Mouse (Mus musculus) heart, postnatal 14 days (tissue): ENCODE results near the gene Lamtor5. TPM values are rescaled to one million over a fixed set of nuclear protein-coding genes. Genes with fewer than 3 reads are reported as not detected.
A peak's percentile ranks its signal among the peaks of the same experiment; 100 is the strongest.

Source experiments
- DNase-seq, 2 experiments: peaks; one replicate each; pipeline ENCODE4 v3.0.0; 2021 to 2022
- intact Hi-C: fragments of 180-260 bp; cut with DNase I; formaldehyde crosslinking; loops from one replicate; pipeline ENCODE4 v1.15.1; 2025
- long read RNA-seq, 2 experiments: library from polyadenylated mRNA; stranded (forward); transcript quantifications; one replicate each; pipeline ENCODE4 v2.0.0; 2021
- total RNA-seq, 2 experiments: library from RNA; stranded (reverse); gene quantifications; 2 replicates each; pipeline ENCODE4 v1.2.3; 2021

The Lamtor5 gene
- 10 to 100 TPM; 63.2 to 71.3 TPM for total RNA-seq
- long read RNA-seq, experiment 1, transcript Lamtor5-201 (4 exons, 881 nt): major isoform, 45 of 48 reads
- long read RNA-seq, experiment 1, partial matches to known transcripts: 0 of 48 reads
- long read RNA-seq, experiment 1, other reads (novel, unspliced or antisense): 3 of 48 reads
- long read RNA-seq, experiment 2, transcript Lamtor5-201 (4 exons, 881 nt): major isoform, 52 of 53 reads
- long read RNA-seq, experiment 2, partial matches to known transcripts: 0 of 53 reads
- long read RNA-seq, experiment 2, other reads (novel, unspliced or antisense): 1 of 53 reads

DNA sequence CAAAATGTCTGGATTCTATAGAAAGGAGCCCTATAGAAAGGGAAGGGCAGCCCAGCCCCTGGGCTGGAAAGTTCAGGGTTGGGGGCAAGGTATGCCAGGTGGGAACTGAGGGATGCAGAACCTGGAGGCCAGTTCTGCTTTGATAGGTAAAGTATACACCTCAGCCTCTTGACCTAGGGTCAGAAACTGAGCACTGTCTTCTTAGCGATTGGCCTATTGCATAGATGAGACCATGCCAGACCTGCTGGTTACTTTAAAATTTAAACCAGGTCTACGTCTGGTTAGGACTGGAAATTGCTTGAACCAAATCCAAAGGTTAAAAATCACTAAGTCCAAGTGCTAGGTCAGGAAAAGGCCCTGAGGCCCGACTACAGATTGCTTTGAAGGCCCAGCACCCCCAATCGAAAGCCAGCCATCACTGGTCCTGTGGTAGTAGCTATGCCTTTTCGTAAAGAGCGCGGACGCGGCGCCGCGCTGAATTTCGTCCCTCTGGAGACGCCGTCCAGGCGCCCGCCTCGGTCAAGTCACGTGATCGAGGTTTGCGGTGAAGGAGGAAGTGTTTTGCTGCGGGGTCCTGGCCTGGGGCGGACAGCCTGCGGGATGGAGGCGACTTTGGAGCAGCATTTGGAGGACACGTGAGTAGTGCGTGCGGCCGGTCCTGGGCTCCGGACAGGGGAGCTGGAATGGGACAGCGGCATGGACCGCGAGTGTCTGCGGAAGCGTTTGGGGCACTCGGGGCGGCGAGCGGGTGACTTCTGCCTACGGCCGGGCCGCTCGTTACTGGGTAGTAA, at the start of gene Lamtor5:
TSS of gene Lamtor5 (plus strand) at position 380 of the 791 bp plus-strand sequence.
- peak; percentile 89 to 93 for DNase-seq
- intact Hi-C loops: loop anchor here (2.0 kb wide), 2 partner anchors 52 to 188 kb away; no protein-coding TSS in a partner anchor

GRCm38 (mm10) chr3:107229221-107229620, 49.4 kb upstream of the Lamtor5 start:
- intact Hi-C loops: no loop called here
- DNase-seq: no peak

GRCm38 (mm10) chr3:107229822-107230221, 48.8 kb upstream of the Lamtor5 start:
- peak in 1 of 2 experiments; percentile 21 for DNase-seq
- intact Hi-C loops: loop anchor here (5.0 kb wide), 1 partner anchor 127 kb away; no protein-coding TSS in a partner anchor

DNA sequence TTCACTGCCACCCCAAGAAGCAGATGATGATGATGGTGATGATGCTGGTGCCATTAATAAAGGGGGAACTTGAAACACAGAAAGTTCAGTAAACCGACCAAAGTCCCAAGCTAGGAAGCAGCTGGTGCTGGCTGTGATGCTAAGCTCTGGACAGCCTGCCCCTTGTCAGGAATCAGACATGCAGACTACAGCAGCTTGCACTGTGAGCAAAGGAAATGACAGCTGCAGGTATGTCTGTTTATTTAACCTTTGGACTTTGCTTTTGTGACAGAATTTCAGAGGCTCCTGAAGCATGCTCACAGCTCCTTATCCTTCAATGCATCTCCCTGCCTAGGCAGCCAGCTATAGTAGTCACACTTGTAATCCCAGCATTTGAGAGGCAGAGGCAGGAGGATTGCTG, 48.1 kb upstream of the Lamtor5 start, which contains the start of gene A630076J17Rik:
TSS of gene A630076J17Rik (plus strand) at position 88 of the 400 bp plus-strand sequence.
- DNase-seq: no peak
- intact Hi-C loops: loop anchor here (5.0 kb wide), 1 partner anchor 127 kb away; no protein-coding TSS in a partner anchor

- DNase-seq: no peak
- intact Hi-C loops: loop anchor here (5.0 kb wide), 1 partner anchor 126 kb away; no protein-coding TSS in a partner anchor
Observed at GRCm38 (mm10) chr3:107231202-107231601, 47.5 kb upstream of the Lamtor5 start.

GRCm38 (mm10) chr3:107233351-107233813, 45.3 kb upstream of the Lamtor5 start:
- intact Hi-C loops: loop anchor here (1.0 to 5.0 kb wide), 4 partner anchors 27 to 233 kb away; no protein-coding TSS in a partner anchor
- peak; percentile 86 to 92 for DNase-seq

- intact Hi-C loops: loop anchor here (1.0 to 5.0 kb wide), 4 partner anchors 27 to 233 kb away; no protein-coding TSS in a partner anchor
Observed at GRCm38 (mm10) chr3:107233945-107234344, 44.7 kb upstream of the Lamtor5 start.

DNA sequence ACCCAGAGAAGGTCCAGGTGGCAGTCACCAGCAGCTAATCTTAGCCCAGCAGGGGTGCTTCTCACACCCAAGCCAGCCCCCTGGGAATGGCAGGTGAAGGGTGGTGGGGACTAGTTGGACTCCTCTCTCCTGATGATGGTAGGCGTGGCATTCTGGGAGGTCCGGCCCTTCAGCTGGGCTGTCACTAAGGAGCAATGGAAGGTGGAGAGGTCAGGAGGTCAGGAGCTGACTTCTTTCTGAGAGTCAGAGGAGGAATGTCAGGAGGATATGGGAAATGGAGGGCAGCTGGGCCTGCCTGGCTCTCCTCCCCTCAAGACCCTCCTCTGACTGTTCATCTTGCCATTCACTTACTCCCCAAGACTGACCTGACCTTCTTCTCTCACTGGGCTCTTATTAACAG, 40.6 kb upstream of the Lamtor5 start:
- intact Hi-C loops: loop anchor here (5.0 kb wide), 1 partner anchor 94 kb away; the partner anchor contains the start of gene Rbm15
- no peak for DNase-seq

More at GRCm38 (mm10) chr3:107233945-107234344, 44.7 kb upstream of the Lamtor5 start:
- DNase-seq: no peak

DNA sequence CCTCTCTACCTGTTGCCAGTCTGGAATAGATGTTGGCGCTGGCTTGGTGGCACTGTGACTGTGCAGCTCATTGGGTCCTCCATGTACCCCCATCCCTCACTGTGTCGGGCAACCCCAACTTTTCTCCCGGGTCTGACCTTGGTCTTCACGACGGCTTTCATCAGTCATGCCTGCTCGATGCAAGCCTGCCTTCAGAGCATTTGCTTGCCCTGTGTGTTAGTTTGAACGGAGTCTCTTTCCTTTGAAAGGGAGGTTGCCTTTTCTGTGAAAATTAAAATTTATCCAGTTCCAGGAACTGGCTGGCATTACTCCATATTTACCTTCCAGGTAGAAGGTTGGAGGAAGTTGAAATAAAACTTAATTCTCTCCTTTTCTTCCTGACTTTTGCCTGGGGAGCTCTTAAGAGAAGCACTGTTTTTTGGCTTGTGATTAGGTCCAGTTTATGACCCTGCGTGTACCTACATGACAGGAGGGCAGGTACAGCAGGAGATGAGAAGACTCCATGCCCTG, 40.1 kb upstream of the Lamtor5 start:
- no peak for DNase-seq
- intact Hi-C loops: loop anchor here (5.0 kb wide), 1 partner anchor 94 kb away; the partner anchor contains the start of gene Rbm15

- no peak for DNase-seq
- intact Hi-C loops: loop anchor here (5.0 kb wide), 1 partner anchor 93 kb away; the partner anchor contains the start of gene Rbm15
Observed at GRCm38 (mm10) chr3:107239607-107240006, 39.1 kb upstream of the Lamtor5 start, which contains the start of gene Prok1. Gene Prok1, minus strand, starts transcription at chr3:107239707.

- DNase-seq: no peak
- intact Hi-C loops: no loop called here
Observed at GRCm38 (mm10) chr3:107241389-107242094, 37.1 kb upstream of the Lamtor5 start.

DNA sequence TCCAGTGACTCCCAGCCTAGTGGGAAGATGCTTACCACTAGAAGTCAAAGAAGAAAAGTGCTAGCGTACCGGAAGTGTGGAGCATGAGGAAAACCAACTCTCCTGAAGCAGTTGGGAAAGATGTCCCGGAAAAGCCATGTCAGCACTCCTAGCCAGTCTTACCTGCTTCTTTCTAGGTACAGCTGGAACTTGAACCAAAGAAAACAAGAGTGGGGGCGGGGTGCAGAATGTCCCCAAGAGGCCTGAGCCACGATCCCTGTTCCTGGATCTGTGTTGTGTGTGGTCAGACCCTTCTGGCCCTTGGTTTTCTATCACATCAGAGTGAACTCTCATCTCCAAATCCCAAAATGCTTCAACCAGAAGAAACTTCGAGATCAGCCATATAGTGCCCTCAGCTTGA, 31.8 kb upstream of the Lamtor5 start:
- intact Hi-C loops: no loop called here
- no peak for DNase-seq

DNA sequence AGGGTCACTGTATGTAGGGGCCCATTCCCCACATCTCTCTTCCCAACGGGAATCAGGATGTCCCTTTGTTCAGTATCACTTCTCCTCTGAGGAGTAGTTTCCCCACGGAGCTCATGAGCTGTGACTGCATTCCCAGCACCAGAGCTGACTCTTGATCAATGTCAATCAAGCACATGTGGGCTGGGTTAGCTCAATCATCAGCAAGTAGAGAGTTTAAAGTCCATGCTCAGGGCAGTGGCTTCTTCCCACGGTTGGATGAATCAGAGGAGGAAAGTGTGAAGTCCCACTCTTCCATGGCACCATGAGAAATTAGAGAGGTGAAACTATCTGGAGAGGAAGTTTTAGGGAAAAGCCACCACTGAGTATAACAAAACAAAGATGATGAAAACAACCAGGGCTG, 29.6 kb upstream of the Lamtor5 start:
- DNase-seq: no peak
- intact Hi-C loops: no loop called here

GRCm38 (mm10) chr3:107250320-107250719, 28.3 kb upstream of the Lamtor5 start:
- intact Hi-C loops: no loop called here
- no peak for DNase-seq

DNA sequence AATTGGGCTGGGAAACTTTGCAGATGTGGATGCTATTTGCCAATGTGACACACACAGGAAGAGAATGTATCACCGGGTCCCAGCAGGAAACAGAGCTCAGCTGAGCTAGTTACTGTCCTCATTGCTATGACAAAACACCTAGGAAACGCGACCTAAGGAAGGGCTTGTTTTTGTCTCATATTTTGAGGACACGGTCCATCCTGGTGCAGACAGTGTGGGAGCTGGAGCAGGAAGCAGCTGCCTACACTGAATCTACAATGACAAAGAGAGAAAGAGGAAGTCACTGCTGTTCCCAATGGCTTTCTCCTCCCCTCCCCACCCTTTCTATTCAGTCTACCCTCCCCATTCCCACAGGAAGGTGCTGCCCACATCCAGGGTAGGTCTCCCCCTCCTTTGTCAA, 26.6 kb upstream of the Lamtor5 start:
- DNase-seq: no peak
- intact Hi-C loops: no loop called here

- DNase-seq: no peak
- intact Hi-C loops: no loop called here
Observed at GRCm38 (mm10) chr3:107253925-107254324, 24.7 kb upstream of the Lamtor5 start.

DNA sequence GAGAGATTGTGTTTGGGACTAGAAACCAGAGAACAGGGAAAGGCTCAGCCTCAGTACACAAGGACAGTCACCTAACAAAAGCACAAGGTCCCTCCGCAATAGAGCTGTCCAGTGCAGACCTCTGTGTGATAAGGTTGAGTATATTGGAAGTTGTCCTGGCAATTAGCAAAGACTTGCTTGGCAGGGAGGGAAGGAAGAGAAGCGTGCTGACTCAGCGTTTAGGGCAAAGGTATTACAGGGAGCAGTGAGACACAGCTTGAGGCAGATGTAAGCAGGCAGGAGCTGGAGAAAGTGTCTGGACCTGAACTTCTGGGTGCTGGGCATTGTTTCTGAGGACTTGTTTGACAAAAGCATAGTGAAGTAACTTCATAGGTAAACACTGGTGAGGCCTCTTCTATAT, 22.7 kb upstream of the Lamtor5 start:
- intact Hi-C loops: no loop called here
- DNase-seq: no peak

DNA sequence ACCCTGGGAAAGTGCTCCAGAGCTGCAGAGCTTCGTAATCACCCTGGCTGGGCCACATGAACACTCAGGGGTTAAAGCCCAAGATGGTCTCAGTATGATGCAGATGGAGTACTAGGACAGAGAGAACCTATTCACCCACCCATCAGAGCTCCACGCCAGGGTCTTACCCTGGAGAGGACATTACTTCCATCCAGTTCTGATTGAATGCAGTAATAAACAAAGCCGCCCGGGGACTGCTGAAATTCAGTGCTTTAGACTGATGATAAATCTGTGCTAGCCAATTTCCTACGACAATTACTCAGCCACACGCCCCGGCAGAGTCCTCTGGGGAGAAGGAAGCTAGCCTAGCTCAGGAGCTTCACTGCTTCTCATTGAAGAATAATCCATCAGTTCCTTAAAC, 21.9 kb upstream of the Lamtor5 start:
- no peak for DNase-seq
- intact Hi-C loops: no loop called here

GRCm38 (mm10) chr3:107257924-107258323, 20.7 kb upstream of the Lamtor5 start:
- DNase-seq: no peak
- intact Hi-C loops: no loop called here
